Mouse (Mus musculus) E14TG2a.4 (cell line): ENCODE data around the gene Gmfg.

Experiments used
- H3K27me3 ChIP-seq: 2 replicates; pipeline ENCODE4 v1.6.1; 2014; ENCODE audit warnings: low read length, control low read depth; ENCODE audit not compliant: insufficient read depth
- H3K36me3 ChIP-seq: 2 replicates; pipeline ENCODE4 v1.6.1; 2014; ENCODE audit warnings: low read length, control low read depth; ENCODE audit not compliant: insufficient read depth
- H3K4me1 ChIP-seq: replicated peaks from 2 replicates; pipeline ENCODE4 v1.6.1; 2014; ENCODE audit warnings: low read depth, low read length, control low read depth
- H3K4me3 ChIP-seq: replicated peaks from 2 replicates; pipeline ENCODE4 v1.5.1; 2014; ENCODE audit warnings: mild to moderate bottlenecking, low read length
- H3K9me3 ChIP-seq: 2 replicates; pipeline ENCODE4 v1.6.1; 2014; ENCODE audit warnings: low read length, control low read depth
- CTCF ChIP-seq: conservative IDR thresholded peaks from 2 replicates; pipeline ENCODE4 v1.5.1; 2014; ENCODE audit warnings: low read length
- NANOG ChIP-seq: IDR thresholded peaks from 2 replicates; pipeline ENCODE4 v1.6.1; 2014; ENCODE audit warnings: borderline replicate concordance, low read length, mixed read lengths
- POU5F1 ChIP-seq: IDR thresholded peaks from 2 replicates; pipeline ENCODE4 v1.6.1; 2014; ENCODE audit warnings: low read length, borderline replicate concordance

The Gmfg gene

DNA sequence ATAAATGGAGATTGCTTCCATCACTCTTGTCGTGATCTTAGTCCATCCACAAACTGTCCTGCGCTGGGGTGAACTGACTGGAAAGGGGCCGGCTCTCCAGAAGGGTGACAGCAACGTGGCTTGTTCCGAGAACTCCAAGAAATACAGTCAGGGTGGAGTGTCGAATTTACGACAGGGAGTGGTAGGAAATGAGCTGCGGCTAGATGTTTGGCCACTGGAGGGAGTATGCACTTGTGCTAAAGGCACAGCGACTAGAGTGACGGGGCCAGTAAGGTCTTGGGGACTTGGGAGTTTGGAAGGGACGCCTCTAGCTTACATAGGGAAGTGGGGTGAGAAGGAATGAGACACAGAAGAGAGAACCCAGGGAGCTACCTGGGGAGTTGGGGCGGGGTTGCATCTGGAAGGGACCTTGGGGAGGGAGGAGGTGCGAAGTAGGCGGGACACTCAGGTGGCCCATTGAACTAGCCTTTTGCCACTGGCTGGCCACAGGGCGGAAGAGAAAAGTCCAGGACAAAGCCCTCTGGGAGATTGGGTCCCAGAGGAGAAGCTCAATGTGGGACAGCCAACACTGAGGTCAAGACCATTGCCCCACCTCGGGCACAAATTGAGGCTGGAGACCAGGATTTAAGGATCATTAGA, at the start of gene Gmfg:
Gene Gmfg (plus strand): TSS at position 516 of the 639 bp plus-strand sequence.
- H3K4me3 ChIP-seq, result peak within 1 kb of the TSS; percentile 85
- H3K27me3 ChIP-seq, result no peaks in the 10 kb centered on the region
- TF ChIP-seq NANOG (no peak), POU5F1 (no peak), CTCF (peak; percentile 70)
- H3K36me3 ChIP-seq, result peaks cover 21% of the 10 kb centered on the region
- peaks cover 58% of the 10 kb centered on the region for H3K4me1 ChIP-seq
- H3K9me3 ChIP-seq, result no peaks in the 10 kb centered on the region

DNA sequence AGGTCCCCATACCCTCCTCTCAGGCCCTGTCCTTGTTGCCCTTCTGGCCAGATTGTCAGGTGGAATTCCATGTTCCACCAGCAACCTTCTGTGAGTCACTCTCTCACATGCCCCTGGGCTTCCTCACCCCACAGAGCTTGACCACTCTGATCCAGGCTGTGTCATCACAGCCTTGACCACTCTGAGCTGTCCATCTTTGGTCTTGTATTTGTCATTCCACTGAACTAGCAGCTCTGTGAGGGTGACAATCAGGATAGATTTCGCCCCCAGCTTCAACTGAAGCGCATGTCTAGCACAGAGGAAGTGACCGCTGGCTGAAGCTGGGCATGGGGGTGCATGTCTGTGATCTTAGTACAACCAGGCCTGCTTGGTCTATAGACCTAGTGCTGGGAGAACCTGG, 46.9 kb upstream of the Gmfg start:
- H3K4me3 ChIP-seq, result no peak overlapping the region
- H3K27me3 ChIP-seq, result no peaks in the 10 kb centered on the region
- TF ChIP-seq CTCF (no peak), NANOG (no peak), POU5F1 (no peak)
- no peaks in the 10 kb centered on the region for H3K9me3 ChIP-seq
- H3K36me3 ChIP-seq, result peaks cover 67% of the 10 kb centered on the region
- H3K4me1 ChIP-seq, result peaks cover 55% of the 10 kb centered on the region

DNA sequence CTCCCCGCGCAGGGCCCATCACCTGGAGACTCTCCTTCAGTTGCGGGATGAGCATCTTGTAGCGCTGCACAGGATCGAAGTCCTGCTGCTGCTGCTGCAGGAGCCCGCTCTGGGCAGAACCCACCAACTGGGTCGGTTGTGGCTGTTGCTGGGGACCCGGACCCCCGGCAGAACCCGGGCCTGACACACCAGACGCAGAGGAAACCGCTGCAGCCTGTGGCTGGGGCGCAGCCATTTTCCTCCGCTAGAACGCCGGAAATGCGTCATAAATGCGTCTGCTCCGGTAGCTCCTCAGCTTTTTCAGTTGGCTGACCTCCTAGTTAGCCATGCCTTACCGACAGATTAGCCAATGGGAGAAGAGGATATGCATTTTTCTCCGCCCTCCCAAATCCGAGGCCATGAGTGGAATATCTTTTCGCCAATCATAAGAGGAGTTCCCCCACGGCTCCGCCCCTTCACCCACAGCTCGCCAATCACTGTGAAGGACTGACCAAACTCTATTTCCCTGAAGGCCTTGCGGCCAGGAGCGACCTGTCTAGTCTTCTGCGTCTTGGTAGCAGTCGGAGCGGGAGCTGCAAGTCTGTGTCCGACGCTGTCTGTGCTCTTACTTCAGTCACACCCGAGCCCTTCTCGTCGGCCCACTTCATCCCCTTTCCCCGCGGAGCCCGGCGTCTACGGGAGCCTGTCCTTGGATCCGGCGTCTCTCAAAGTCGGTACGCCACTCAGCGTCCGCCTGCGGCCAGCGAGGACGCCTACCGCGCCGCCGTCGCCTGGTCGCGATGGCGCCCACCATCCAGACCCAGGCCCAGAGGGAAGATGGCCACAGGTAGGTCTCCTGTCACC, 44.6 kb upstream of the Gmfg start, which contains the start of the genes Med29 and Paf1:
Gene Med29 (minus strand): TSS at position 280 of the 843 bp plus-strand sequence.
Gene Paf1 (plus strand): TSS at position 523 of the 843 bp plus-strand sequence.
- Histone ChIP-seq H3K4me1 (peaks cover 45% of the 10 kb centered on the region), H3K4me3 (peak within 1 kb of the TSS; percentile 99), H3K9me3 (no peaks in the 10 kb centered on the region), H3K36me3 (peaks cover 69% of the 10 kb centered on the region), H3K27me3 (no peaks in the 10 kb centered on the region)
- no peak for TF ChIP-seq POU5F1
- no peak for TF ChIP-seq NANOG
- no peak for TF ChIP-seq CTCF

DNA sequence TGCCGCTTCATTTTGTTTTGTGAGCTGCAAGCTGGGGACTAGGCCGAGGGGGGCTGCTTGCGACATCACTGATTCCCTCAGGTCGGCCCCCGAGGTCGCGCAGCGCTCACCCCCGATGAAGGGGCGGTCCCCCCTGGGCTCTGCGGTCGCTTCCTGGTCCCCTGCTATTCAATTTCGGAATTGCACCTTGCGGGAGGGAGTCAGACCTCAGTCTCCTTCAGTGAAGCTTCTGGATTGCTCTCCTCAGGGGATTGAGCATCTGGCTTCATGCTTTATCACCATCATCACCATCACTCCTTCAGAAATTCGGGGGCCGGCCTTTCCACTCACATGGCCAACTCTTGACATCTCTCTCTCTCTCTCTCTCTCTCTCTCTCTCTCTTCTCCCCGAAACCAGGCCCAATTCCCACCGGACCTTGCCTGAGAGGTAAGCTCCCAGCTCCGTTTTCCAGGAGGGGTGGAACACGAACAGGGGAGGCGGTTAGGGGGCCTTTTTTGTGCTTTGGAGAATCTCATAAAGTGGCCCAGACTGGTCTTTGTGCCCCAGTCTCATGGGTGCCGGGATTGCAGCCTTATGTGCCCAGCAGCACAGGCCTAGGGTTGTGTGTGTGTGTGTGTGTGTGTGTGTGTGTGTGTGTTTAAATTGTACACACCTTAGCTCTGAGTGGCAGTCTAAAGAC, 43.8 kb upstream of the Gmfg start:
- H3K4me3 ChIP-seq, result peak overlapping the region; percentile 99
- no peaks in the 10 kb centered on the region for H3K9me3 ChIP-seq
- no peak for TF ChIP-seq POU5F1
- no peak for TF ChIP-seq CTCF
- no peak for TF ChIP-seq NANOG
- peaks cover 69% of the 10 kb centered on the region for H3K36me3 ChIP-seq
- H3K27me3 ChIP-seq, result no peaks in the 10 kb centered on the region
- H3K4me1 ChIP-seq, result peaks cover 45% of the 10 kb centered on the region

DNA sequence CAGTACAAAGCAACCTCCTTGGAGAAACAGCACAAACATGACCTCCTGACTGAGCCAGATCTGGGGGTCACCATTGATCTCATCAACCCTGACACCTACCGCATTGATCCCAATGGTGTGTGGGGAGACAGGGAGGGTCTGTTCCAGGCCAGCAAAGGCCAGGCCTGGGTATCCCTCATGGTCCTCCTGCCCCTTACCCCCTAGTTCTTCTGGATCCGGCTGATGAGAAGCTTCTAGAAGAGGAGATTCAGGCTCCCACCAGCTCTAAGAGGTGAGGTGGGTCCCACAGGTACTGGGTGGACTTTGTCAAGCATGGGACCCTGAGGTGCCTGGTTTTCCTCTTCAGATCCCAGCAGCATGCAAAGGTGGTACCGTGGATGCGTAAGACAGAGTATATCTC, 41.8 kb upstream of the Gmfg start:
- Histone ChIP-seq H3K36me3 (peaks cover 69% of the 10 kb centered on the region), H3K4me1 (peaks cover 43% of the 10 kb centered on the region), H3K4me3 (no peak overlapping the region), H3K9me3 (no peaks in the 10 kb centered on the region), H3K27me3 (no peaks in the 10 kb centered on the region)
- no peak for TF ChIP-seq CTCF
- TF ChIP-seq POU5F1, result no peak
- TF ChIP-seq NANOG, result no peak

DNA sequence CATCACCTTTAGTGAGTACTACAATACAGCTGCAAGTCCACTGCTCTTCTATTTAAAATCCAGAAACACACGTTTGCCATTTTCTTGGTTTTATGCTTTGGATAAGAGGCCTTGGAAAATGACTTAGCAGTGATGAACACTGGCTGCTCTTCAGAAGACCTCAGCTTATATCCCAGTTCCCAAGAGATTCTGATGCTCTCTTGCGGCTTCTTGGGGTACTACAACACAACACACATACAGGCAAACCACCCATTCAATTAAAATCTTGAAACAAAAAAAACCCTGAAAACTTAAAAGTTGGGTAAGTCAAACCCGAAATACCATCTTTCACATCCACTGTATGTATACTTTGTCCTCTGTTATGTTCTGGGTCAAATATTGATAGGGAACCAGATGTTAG, 39.2 kb upstream of the Gmfg start:
- Histone ChIP-seq H3K27me3 (no peaks in the 10 kb centered on the region), H3K36me3 (peaks cover 87% of the 10 kb centered on the region), H3K4me1 (peaks cover 46% of the 10 kb centered on the region), H3K9me3 (no peaks in the 10 kb centered on the region), H3K4me3 (no peak overlapping the region)
- TF ChIP-seq POU5F1 (no peak), NANOG (no peak), CTCF (peak; percentile 84)

DNA sequence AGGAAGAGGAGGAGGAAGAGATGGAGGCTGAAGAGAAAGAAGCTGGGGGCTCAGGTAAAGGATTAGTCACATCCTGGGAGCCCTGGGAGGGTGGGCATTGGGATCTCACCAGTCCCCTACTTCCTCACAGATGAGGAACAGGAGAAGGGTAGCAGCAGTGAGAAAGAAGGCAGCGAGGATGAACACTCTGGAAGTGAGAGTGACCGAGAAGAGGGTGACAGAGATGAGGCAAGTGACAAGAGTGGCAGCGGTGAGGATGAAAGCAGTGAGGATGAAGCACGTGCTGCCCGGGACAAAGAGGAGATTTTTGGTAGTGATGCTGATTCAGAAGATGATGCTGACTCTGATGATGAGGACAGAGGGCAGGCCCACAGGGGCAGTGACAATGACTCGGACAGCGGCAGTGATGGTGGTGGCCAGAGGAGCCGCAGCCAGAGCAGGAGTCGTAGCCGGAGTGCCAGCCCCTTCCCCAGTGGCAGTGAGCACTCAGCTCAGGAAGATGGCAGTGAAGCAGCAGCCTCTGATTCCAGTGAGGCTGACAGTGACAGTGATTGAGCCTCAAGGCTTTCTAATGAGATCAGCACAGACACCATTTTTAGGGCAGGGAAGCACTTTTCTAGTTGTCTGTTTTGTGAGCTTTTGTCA, 38.4 kb upstream of the Gmfg start:
- H3K4me3 ChIP-seq, result no peak overlapping the region
- TF ChIP-seq NANOG, result no peak
- no peak for TF ChIP-seq CTCF
- no peak for TF ChIP-seq POU5F1

More for the DNA sequence above, 38.4 kb upstream of the Gmfg start:
- Histone ChIP-seq H3K4me1 (peaks cover 40% of the 10 kb centered on the region), H3K9me3 (no peaks in the 10 kb centered on the region), H3K36me3 (peaks cover 95% of the 10 kb centered on the region), H3K27me3 (no peaks in the 10 kb centered on the region)
